Mouse (Mus musculus): Measurements from ENCODE around the gene Med14. TPM values are rescaled to one million over a fixed set of nuclear protein-coding genes. Genes with fewer than 3 reads are reported as not detected.
A peak's percentile ranks its signal among the peaks of the same experiment; 100 is the strongest.

Gene Med14
- 18.6 and 20.4 TPM in 2 replicates for polyA plus RNA-seq (2014; fragmentation: Nextera tagmentation; extraction: Ambion mirVana)

- Histone ChIP-seq H3K4me1 (replicated peaks; ENCODE audit: control insufficient read depth, insufficient read depth, low read length) (no peaks in the 10 kb centered on the region), H3K4me2 (ENCODE audit: low read length) (peak within 1 kb of the TSS; percentile 55), H3K9ac (ENCODE audit: low read length) (peak within 1 kb of the TSS; percentile 65), H3K9me3 (ENCODE audit: control insufficient read depth, low read length) (no peaks in the 10 kb centered on the region), H3K27me3 (replicated peaks; ENCODE audit: control insufficient read depth, insufficient read depth, low read length) (0 out of 2 replicates have a peak, but pooled peaks cover 8% of the 10 kb centered on the region), H3K27ac (ENCODE audit: low read depth) (peak within 1 kb of the TSS; percentile 90), H3K4me3 (ENCODE audit: low read depth, low read length) (peak within 1 kb of the TSS; percentile 55), H3K36me3 (ENCODE audit: control insufficient read depth, insufficient read depth, low read length) (no peaks in the 10 kb centered on the region)
- WGBS: 9% methylated on average over 32 of the region's 79 CpGs
- peak; percentile 89 for DNase-seq (ENCODE audit: low spot score)
- ATAC-seq (replicated peaks; ENCODE audit: low FRiP score, low TSS enrichment, low read depth): peak; percentile 98
Observed at GRCm38 (mm10) chrX:12761626-12762333, at the start of gene Med14. TSS of gene Med14 (minus strand) at chrX:12762073.

- no peak for DNase-seq (ENCODE audit: low spot score)
- no peaks in the 10 kb centered on the region for H3K4me1 ChIP-seq (replicated peaks; ENCODE audit: control insufficient read depth, insufficient read depth, low read length)
- H3K9me3 ChIP-seq (ENCODE audit: control insufficient read depth, low read length): no peaks in the 10 kb centered on the region
- ATAC-seq (replicated peaks; ENCODE audit: low FRiP score, low TSS enrichment, low read depth): no peak
- H3K27me3 ChIP-seq (replicated peaks; ENCODE audit: control insufficient read depth, insufficient read depth, low read length): no peaks in the 10 kb centered on the region
- no peaks in the 10 kb centered on the region for H3K36me3 ChIP-seq (ENCODE audit: control insufficient read depth, insufficient read depth, low read length)
- no peak overlapping the region for H3K4me2 ChIP-seq (ENCODE audit: low read length)
- H3K4me3 ChIP-seq (ENCODE audit: low read depth, low read length): no peak overlapping the region
- no peak overlapping the region for H3K9ac ChIP-seq (ENCODE audit: low read length)
- no peak overlapping the region for H3K27ac ChIP-seq (ENCODE audit: low read depth)
- 77% methylated on average over 4 of the region's 4 CpGs for WGBS
Observed at GRCm38 (mm10) chrX:12800559-12800958, 38.7 kb upstream of the Med14 start.

- ATAC-seq (replicated peaks; ENCODE audit: low FRiP score, low TSS enrichment, low read depth) (no peak), DNase-seq (ENCODE audit: low spot score) (no peak)
- Histone ChIP-seq H3K9ac (ENCODE audit: low read length) (no peak overlapping the region), H3K9me3 (ENCODE audit: control insufficient read depth, low read length) (no peaks in the 10 kb centered on the region), H3K27me3 (replicated peaks; ENCODE audit: control insufficient read depth, insufficient read depth, low read length) (no peaks in the 10 kb centered on the region), H3K27ac (ENCODE audit: low read depth) (no peak overlapping the region), H3K4me1 (replicated peaks; ENCODE audit: control insufficient read depth, insufficient read depth, low read length) (no peaks in the 10 kb centered on the region), H3K36me3 (ENCODE audit: control insufficient read depth, insufficient read depth, low read length) (no peaks in the 10 kb centered on the region), H3K4me3 (ENCODE audit: low read depth, low read length) (no peak overlapping the region), H3K4me2 (ENCODE audit: low read length) (no peak overlapping the region)
- WGBS: 54% methylated on average over 2 of the region's 2 CpGs
Observed at GRCm38 (mm10) chrX:12794842-12795241, 33.0 kb upstream of the Med14 start.

- H3K4me3 ChIP-seq (ENCODE audit: low read depth, low read length): no peak overlapping the region
- DNase-seq (ENCODE audit: low spot score) (no peak), ATAC-seq (replicated peaks; ENCODE audit: low FRiP score, low TSS enrichment, low read depth) (no peak)
- H3K36me3 ChIP-seq (ENCODE audit: control insufficient read depth, insufficient read depth, low read length): no peaks in the 10 kb centered on the region
- H3K4me2 ChIP-seq (ENCODE audit: low read length): no peak overlapping the region
- no peaks in the 10 kb centered on the region for H3K4me1 ChIP-seq (replicated peaks; ENCODE audit: control insufficient read depth, insufficient read depth, low read length)
- H3K9me3 ChIP-seq (ENCODE audit: control insufficient read depth, low read length): no peaks in the 10 kb centered on the region
- no peak overlapping the region for H3K9ac ChIP-seq (ENCODE audit: low read length)
- WGBS: 85% methylated on average over 4 of the region's 4 CpGs
- H3K27ac ChIP-seq (ENCODE audit: low read depth): no peak overlapping the region
- H3K27me3 ChIP-seq (replicated peaks; ENCODE audit: control insufficient read depth, insufficient read depth, low read length): no peaks in the 10 kb centered on the region
Observed at GRCm38 (mm10) chrX:12791674-12792340, 29.9 kb upstream of the Med14 start.

GRCm38 (mm10) chrX:12773236-12773635 lies 11.4 kb upstream of the Med14 start:
- DNase-seq (ENCODE audit: low spot score) (no peak), ATAC-seq (replicated peaks; ENCODE audit: low FRiP score, low TSS enrichment, low read depth) (no peak)
- no peaks in the 10 kb centered on the region for H3K27me3 ChIP-seq (replicated peaks; ENCODE audit: control insufficient read depth, insufficient read depth, low read length)
- H3K27ac ChIP-seq (ENCODE audit: low read depth): no peak overlapping the region
- H3K4me3 ChIP-seq (ENCODE audit: low read depth, low read length): no peak overlapping the region
- WGBS: 64% methylated on average over 3 of the region's 3 CpGs
- no peak overlapping the region for H3K4me2 ChIP-seq (ENCODE audit: low read length)
- H3K36me3 ChIP-seq (ENCODE audit: control insufficient read depth, insufficient read depth, low read length): no peaks in the 10 kb centered on the region
- H3K9ac ChIP-seq (ENCODE audit: low read length): no peak overlapping the region
- H3K9me3 ChIP-seq (ENCODE audit: control insufficient read depth, low read length): no peaks in the 10 kb centered on the region
- H3K4me1 ChIP-seq (replicated peaks; ENCODE audit: control insufficient read depth, insufficient read depth, low read length): no peaks in the 10 kb centered on the region

- H3K4me1 ChIP-seq (replicated peaks; ENCODE audit: control insufficient read depth, insufficient read depth, low read length): no peaks in the 10 kb centered on the region
- ATAC-seq (replicated peaks; ENCODE audit: low FRiP score, low TSS enrichment, low read depth) (no peak), DNase-seq (ENCODE audit: low spot score) (no peak)
- no peaks in the 10 kb centered on the region for H3K27me3 ChIP-seq (replicated peaks; ENCODE audit: control insufficient read depth, insufficient read depth, low read length)
- 36% methylated on average over 2 of the region's 2 CpGs for WGBS
- no peak overlapping the region for H3K4me3 ChIP-seq (ENCODE audit: low read depth, low read length)
- H3K27ac ChIP-seq (ENCODE audit: low read depth): no peak overlapping the region
- no peak overlapping the region for H3K4me2 ChIP-seq (ENCODE audit: low read length)
- no peak overlapping the region for H3K9ac ChIP-seq (ENCODE audit: low read length)
- H3K9me3 ChIP-seq (ENCODE audit: control insufficient read depth, low read length): no peaks in the 10 kb centered on the region
- H3K36me3 ChIP-seq (ENCODE audit: control insufficient read depth, insufficient read depth, low read length): no peaks in the 10 kb centered on the region
Observed at GRCm38 (mm10) chrX:12771561-12771960, 9.7 kb upstream of the Med14 start.

- no peaks in the 10 kb centered on the region for H3K9me3 ChIP-seq (ENCODE audit: control insufficient read depth, low read length)
- WGBS: 77% methylated on average over 3 of the region's 3 CpGs
- H3K36me3 ChIP-seq (ENCODE audit: control insufficient read depth, insufficient read depth, low read length): no peaks in the 10 kb centered on the region
- H3K27me3 ChIP-seq (replicated peaks; ENCODE audit: control insufficient read depth, insufficient read depth, low read length): 0 out of 2 replicates have a peak, but pooled peaks cover under 1% of the 10 kb centered on the region
- DNase-seq (ENCODE audit: low spot score) (no peak), ATAC-seq (replicated peaks; ENCODE audit: low FRiP score, low TSS enrichment, low read depth) (no peak)
- no peak overlapping the region for H3K27ac ChIP-seq (ENCODE audit: low read depth)
- H3K4me3 ChIP-seq (ENCODE audit: low read depth, low read length): no peak overlapping the region
- no peaks in the 10 kb centered on the region for H3K4me1 ChIP-seq (replicated peaks; ENCODE audit: control insufficient read depth, insufficient read depth, low read length)
- no peak overlapping the region for H3K9ac ChIP-seq (ENCODE audit: low read length)
- H3K4me2 ChIP-seq (ENCODE audit: low read length): no peak overlapping the region
Observed at GRCm38 (mm10) chrX:12768571-12768970, 6.7 kb upstream of the Med14 start.

GRCm38 (mm10) chrX:12766846-12767564 lies 5.1 kb upstream of the Med14 start:
- no peaks in the 10 kb centered on the region for H3K36me3 ChIP-seq (ENCODE audit: control insufficient read depth, insufficient read depth, low read length)
- DNase-seq (ENCODE audit: low spot score) (no peak), ATAC-seq (replicated peaks; ENCODE audit: low FRiP score, low TSS enrichment, low read depth) (no peak)
- H3K4me3 ChIP-seq (ENCODE audit: low read depth, low read length): no peak overlapping the region
- no peaks in the 10 kb centered on the region for H3K4me1 ChIP-seq (replicated peaks; ENCODE audit: control insufficient read depth, insufficient read depth, low read length)
- no peaks in the 10 kb centered on the region for H3K9me3 ChIP-seq (ENCODE audit: control insufficient read depth, low read length)
- H3K27ac ChIP-seq (ENCODE audit: low read depth): no peak overlapping the region
- H3K4me2 ChIP-seq (ENCODE audit: low read length): no peak overlapping the region
- 71% methylated on average over 4 of the region's 4 CpGs for WGBS
- H3K27me3 ChIP-seq (replicated peaks; ENCODE audit: control insufficient read depth, insufficient read depth, low read length): 0 out of 2 replicates have a peak, but pooled peaks cover 6% of the 10 kb centered on the region
- H3K9ac ChIP-seq (ENCODE audit: low read length): no peak overlapping the region
